Mouse (Mus musculus) heart, postnatal 25 days (tissue): ENCODE measurements around the gene 4933428G20Rik. TPM values are rescaled to one million over a fixed set of nuclear protein-coding genes. Genes with fewer than 3 reads are reported as not detected.

Source experiments
- DNase-seq: peaks from one replicate; pipeline ENCODE4 v3.0.0; 2022; ENCODE audit warnings: low spot score
- intact Hi-C: fragments of 180-260 bp; cut with DNase I; formaldehyde crosslinking; loops from one replicate; pipeline ENCODE4 v1.15.1; 2025
- total RNA-seq, 2 experiments: library from RNA; stranded (reverse); gene quantifications; 2 replicates each; pipeline ENCODE4 v1.2.3; 2021

4933428G20Rik gene
- total RNA-seq, 2 experiments from 2014 or later: not detected

DNA sequence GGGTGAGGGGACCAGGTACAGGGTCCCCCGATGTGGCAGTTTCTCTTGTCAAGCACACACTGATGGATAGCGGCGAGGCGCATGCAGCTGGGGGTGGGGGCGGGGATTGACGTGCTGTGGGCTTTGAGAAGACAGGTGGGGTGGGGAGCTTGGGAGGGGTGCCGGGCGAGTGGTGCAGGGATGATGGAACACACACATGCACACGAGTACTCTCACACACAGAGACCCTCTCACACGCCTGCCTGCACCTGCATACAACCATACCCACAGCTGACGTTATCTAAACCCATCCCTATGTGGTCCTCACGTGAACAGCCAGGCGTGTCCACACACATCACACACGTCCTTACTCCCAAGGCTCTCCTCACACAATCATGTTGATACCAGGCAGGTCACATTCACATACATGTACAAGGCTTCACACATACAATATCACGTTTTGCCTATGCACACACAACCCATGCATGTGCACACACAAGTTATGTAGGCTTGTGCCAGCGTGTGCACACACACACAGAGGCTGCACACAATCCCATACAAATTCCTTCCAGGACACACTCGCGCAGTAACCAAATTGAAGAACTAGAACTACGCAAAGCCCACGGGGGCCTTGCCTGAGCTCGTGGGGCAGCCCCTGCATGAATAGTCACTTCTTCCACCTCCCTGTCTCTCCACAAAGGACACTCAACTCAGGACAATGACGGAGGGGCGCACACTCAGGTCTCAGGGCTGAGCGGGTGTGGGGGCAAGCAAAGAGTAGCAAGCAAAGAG is 9.8 kb upstream of the 4933428G20Rik start:
- intact Hi-C loops: no loop called here
- DNase-seq: no peak

- intact Hi-C loops: no loop called here
- DNase-seq: no peak
These were observed 8.9 kb upstream of the 4933428G20Rik start for GRCm38 (mm10) chr11:97509058-97509457.

DNA sequence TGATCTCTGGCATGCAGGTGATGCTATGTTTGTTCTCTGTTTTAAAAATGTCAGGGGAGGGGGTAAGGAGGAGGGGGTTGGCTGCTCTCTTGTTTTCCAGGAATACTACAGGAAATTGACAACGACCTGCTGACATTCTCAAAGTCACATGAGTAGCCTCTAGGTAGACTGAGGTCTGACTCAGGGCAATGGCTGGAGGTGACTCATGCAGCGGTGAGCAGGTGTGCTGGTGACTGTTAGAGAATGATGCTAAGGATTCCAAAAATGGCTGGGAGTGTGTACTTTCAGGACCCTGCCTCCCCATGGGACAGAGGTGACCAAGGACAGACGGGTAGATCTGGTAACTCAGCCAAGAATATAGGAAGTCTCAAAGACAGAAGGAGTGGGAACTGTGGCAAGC is 8.1 kb upstream of the 4933428G20Rik start:
- DNase-seq: no peak
- intact Hi-C loops: no loop called here

- intact Hi-C loops: no loop called here
- no peak for DNase-seq
These were observed 6.2 kb upstream of the 4933428G20Rik start for GRCm38 (mm10) chr11:97506331-97506730.

DNA sequence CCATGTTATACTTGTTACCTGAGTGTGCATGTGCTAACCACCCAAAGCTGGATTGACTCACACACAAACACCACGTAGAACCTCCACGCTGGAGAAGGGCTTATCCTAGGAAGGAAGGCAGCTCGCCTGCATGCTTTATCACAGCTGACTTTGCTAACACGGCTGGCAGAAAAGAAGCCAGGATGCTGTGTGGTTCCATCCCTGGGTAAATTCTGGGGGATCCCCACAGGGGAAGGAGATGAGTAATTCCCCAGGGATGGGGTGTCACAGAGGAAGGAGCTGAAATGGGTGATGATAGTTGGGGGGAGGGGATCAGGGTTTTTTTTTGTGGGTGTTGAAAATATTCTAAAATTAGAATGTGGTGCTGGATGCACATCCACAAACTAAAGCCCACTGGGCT is 5.6 kb upstream of the 4933428G20Rik start:
- intact Hi-C loops: no loop called here
- DNase-seq: no peak

- intact Hi-C loops: no loop called here
- DNase-seq: no peak
These were observed 2.7 kb upstream of the 4933428G20Rik start for GRCm38 (mm10) chr11:97502846-97503245.

GRCm38 (mm10) chr11:97502383-97502782 is 2.2 kb upstream of the 4933428G20Rik start:
- intact Hi-C loops: no loop called here
- no peak for DNase-seq

DNA sequence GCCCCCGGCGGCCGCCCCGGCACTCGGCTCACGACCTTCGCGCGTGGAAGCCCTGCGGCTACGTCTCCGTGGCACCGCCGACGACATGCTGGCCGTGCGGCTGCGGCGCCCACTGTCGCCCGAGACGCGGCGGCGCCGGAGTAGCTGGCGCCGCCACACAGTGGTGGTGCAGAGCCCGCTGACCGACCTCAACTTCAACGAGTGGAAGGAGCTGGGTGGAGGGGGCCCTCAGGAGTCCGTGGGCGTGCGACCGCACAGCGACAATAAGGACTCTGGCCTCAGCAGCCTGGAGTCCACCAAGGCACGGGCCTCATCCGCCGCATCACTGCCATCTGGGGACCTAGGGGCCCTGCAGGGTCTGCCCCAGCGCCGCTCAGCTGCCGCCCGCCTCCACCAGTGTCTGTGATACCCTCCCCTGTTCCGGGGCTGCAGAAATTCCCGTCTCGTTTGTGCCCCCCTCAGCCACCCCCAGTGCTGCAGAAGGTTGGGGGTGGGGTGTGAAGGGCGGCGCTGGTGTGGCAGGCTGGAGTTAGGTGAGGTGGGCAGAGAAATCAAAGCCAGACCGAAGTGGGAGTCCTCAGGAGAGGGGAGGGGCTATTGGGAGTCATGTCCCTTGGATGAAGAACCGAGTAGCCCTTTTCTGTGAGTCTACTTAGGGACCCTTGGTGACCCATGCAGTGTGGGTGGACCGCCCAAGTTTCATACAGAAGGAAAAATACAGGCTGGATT is 744 bp upstream of the 4933428G20Rik start:
- intact Hi-C loops: no loop called here
- no peak for DNase-seq

GRCm38 (mm10) chr11:97497543-97497942 is 2.6 kb downstream of the 4933428G20Rik start:
- intact Hi-C loops: no loop called here
- no peak for DNase-seq

- intact Hi-C loops: no loop called here
- no peak for DNase-seq
These were observed 7.3 kb downstream of the 4933428G20Rik start for GRCm38 (mm10) chr11:97492836-97493235.

DNA sequence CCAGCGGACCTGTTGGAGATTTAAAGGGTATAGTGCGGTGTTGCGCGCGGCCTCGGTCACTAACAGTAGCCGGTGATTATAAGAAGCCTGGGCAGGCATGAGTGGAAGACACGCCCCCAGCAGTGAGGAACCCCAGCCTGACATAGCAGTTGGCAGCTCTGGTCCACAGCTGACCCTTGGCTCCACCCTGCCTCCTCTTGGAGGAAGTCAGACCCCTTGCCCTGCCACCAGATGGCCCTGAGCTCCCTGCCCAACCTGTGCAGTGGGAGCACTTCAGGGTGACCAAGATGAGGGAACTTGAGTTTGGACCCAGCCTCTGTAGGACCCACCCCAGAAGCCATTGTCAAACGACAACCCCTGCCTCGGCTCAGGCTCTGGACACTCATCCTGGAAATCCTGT is 8.5 kb downstream of the 4933428G20Rik start:
- intact Hi-C loops: no loop called here
- no peak for DNase-seq

DNA sequence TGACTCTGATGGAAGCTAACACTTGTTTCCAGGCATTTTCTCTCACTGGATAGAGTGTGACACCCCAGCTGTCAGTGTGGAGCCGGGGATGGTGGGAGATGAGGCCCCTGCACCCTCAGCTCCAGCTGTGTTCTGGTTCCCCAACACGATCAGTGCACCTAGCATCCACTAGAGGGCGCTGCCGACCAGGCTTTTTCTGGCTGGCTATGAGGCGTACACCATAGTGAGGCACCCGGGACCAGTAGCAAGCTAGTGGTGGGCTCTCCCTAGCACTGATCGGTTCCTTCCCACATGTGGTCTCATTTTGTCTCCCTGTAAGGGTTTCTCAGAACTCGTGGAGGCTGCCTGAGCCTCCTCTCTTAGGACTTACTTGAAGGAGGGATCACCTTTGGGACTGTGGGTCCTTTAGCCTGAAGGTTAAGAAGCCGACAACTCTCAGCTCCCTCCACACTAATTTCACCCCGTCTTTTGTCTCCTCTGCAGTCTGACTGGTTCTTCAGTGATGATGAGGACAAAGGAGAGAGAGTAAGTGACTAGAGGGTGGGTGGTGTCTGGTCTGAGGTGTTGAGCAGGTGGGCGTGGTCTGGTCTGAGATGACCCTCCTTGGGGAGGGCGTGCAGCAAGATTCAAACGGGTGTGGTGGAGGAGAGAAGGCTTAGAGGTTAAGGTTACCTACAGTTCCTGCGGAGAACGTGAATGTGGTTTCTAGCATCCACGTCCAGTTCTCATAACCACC is 10.4 kb downstream of the 4933428G20Rik start:
- no peak for DNase-seq
- intact Hi-C loops: loop anchor here (1.0 kb wide), 1 partner anchor 133 kb away; no protein-coding TSS in a partner anchor

DNA sequence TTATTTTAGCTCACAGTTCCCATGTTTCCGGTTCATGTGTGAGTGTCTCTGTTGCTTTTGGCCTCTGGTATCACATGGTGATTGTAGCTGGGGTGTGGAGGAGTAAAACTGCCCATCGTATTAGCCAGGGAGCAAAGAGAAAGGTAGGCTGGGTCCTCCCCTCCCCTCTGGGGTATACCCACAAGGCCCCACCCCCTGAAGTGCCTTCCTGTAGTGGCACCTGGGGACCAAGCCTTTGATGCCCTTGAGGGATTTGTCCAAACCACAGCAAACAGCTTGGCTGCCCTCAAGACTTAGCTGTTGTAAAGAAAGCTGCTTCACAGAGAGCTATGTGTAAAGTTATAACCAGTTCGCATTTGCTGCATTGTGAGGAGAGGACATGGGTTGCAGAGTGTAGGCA is 12.5 kb downstream of the 4933428G20Rik start:
- DNase-seq: no peak
- intact Hi-C loops: no loop called here

DNA sequence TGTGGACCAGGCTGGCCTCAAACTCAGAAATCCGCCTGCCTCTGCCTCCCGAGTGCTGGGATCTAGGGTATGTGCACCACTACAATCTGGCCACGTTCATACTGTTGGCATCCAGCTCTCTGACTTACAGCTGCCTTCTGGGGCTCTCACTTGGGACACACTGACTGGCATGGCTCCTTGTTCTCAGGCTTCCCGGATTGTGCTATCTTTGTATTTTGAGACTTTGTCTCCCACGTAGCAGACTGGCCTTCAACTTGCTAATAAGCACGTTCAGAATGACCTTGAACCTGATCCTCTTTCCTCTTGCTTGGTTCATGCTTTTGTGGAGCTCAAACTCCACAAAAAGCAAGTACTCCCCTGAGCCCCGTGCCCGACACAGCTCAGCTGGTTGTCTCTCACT is 14.5 kb downstream of the 4933428G20Rik start:
- no peak for DNase-seq
- intact Hi-C loops: no loop called here

DNA sequence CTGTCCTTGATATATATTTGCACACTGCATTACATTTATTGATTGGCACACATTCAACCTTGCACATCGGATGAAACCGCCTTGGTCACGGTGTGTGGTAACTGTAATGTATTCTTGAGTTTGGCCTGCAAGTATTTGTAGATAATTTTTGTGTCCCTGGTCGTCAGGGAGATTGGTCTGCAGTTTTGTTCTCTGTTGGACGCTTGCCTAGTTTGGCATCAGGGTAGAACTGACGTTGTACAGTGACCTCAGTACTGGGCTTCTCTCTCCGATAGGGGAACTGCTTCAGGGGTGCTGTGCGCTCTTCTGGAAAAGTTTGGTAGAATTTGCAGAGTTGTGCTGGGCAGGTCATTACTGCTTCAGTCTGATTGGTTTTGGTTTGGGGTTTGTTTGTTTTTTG is 20.3 kb downstream of the 4933428G20Rik start:
- no peak for DNase-seq
- intact Hi-C loops: no loop called here

GRCm38 (mm10) chr11:97479085-97479484 is 21.1 kb downstream of the 4933428G20Rik start:
- intact Hi-C loops: no loop called here
- DNase-seq: no peak

DNA sequence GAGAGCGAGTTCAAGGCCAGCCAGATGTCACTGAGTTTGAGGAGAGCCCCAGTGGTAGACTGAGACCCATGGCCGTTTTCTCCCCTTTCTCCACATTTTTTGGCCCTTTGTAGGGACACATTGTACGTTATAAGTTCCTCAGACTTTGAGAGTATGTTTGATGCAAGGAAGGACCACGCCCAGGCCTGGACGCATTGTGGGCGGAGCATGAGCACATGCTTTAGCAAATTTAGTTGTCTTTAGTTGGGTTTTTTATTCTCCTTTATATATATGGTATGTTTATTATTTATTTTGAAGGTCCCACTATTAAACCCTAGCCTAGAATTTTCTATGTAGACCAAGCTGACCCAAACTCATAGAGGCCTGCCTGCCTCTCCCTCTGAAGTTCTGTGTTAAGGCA is 21.8 kb downstream of the 4933428G20Rik start:
- no peak for DNase-seq
- intact Hi-C loops: no loop called here

GRCm38 (mm10) chr11:97477431-97477830 is 22.7 kb downstream of the 4933428G20Rik start:
- intact Hi-C loops: no loop called here
- DNase-seq: no peak

DNA sequence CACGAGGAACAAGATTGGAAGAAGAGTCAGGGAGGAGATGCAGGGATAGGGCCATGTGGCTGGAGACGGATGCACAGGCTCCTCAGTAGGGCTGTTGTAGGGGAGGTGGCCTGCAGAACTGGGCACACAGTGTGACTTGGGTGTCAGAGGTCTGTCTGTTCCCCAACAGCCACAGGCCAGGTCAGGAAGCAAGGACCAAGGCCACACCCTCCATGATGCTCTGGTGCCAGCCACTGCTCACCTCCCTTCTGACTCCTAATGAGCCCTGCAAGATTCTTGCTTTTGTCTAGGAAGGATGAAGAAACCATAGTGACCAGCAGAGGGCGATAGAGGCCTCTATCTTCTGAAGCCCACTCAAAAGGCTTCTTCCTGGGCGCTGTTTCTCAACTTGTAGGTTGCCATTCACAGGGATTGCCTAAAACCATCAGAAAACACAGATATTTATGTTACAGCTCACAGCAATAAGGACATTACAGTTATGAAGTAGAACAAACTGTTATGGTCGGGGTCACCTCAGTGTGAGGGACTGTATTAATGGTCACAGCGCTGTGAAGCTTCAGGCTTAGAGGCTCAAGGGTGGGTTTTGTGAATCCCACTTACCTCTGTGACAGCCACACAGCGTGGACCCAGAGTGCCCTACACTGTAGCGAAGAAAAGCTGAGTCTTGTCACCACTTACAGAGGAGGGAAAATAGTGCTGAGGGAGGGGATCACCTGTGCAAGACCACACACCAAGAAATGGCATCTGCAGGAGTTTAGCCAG is 23.6 kb downstream of the 4933428G20Rik start:
- no peak for DNase-seq

DNA sequence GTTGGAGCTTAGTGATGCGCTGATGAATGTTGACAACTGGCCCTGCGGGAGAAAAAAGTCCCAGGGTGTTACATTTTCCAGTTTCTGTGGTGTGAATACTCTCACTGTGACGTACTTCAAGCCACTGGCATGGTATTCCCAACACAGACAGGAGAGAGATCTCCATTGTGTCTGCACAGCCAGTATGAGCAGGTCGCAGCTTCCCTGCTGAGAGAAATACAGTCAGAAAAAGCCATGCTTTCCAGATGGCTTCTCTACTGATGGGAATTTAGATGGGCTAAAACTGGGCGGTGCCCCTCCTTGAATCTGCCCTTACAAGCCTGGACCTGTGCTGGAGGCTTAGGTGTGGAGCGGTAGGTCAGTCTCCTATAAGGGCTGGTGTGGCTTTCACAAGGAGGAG is 28.9 kb downstream of the 4933428G20Rik start:
- intact Hi-C loops: no loop called here
- DNase-seq: no peak

More for the DNA sequence above, 23.6 kb downstream of the 4933428G20Rik start:
- intact Hi-C loops: no loop called here
